Mouse (Mus musculus) limb, embryonic 12.5 days (tissue): ENCODE measurements at regions not wholly inside any gene's neighbourhood (a gene's known extent, or its start where the extent isn't known, plus 50 kb on each side); places are given as distances from the start of the nearest gene placed in this dataset.

Source experiments
- ATAC-seq: fragments of 200-750 bp; cut with Nextera tagmentation; 2 replicates; pipeline ENCODE4 v1.8.0; 2017; ENCODE audit warnings: low read depth, moderate TSS enrichment; ENCODE audit not compliant: insufficient number of reproducible peaks, insufficient read depth, low FRiP score, low TSS enrichment
- H3K27ac ChIP-seq: fragments of 300-500 bp; sonication (generic); 2 replicates; pipeline ENCODE4 v1.5.1; 2016; ENCODE audit warnings: mild to moderate bottlenecking, moderate library complexity
- H3K27me3 ChIP-seq: fragments of 300-500 bp; sonication (generic); 2 replicates; pipeline ENCODE4 v1.6.1; 2016; ENCODE audit warnings: mild to moderate bottlenecking, moderate library complexity
- H3K36me3 ChIP-seq: fragments of 300-500 bp; sonication (generic); 2 replicates; pipeline ENCODE4 v1.6.1; 2016; ENCODE audit warnings: mild to moderate bottlenecking, moderate library complexity
- H3K4me1 ChIP-seq: fragments of 300-500 bp; sonication (generic); replicated peaks from 2 replicates; pipeline ENCODE4 v1.6.1; 2016
- H3K4me2 ChIP-seq: fragments of 300-500 bp; sonication (generic); 2 replicates; pipeline ENCODE4 v1.6.1; 2016; ENCODE audit warnings: mild to moderate bottlenecking, moderate library complexity
- H3K4me3 ChIP-seq: fragments of 300-500 bp; sonication (generic); replicated peaks from 2 replicates; pipeline ENCODE4 v1.5.1; 2016; ENCODE audit warnings: mild to moderate bottlenecking
- H3K9ac ChIP-seq: fragments of 300-500 bp; sonication (generic); replicated peaks from 2 replicates; pipeline ENCODE4 v1.6.1; 2016; ENCODE audit warnings: mild to moderate bottlenecking, moderate library complexity
- H3K9me3 ChIP-seq: fragments of 300-500 bp; sonication (generic); 2 replicates; pipeline ENCODE4 v1.6.1; 2016; ENCODE audit warnings: mild to moderate bottlenecking, moderate library complexity
- WGBS: fragments of 180-500 bp; shearing (Covaris S2); methylation state at CpG from one replicate; pipeline ENCODE4 v1.1.7; 2016; 5-methylcytosine and 5-hydroxymethylcytosine counted together

- Histone ChIP-seq H3K9me3 (no peaks in the 10 kb centered on the region), H3K27me3 (peaks cover 23% of the 10 kb centered on the region), H3K4me1 (peaks cover 45% of the 10 kb centered on the region), H3K4me2 (no peak overlapping the region), H3K36me3 (no peaks in the 10 kb centered on the region), H3K4me3 (no peak overlapping the region), H3K9ac (no peak overlapping the region), H3K27ac (no peak overlapping the region)
- ATAC-seq, result no peak
- 83% methylated on average over 5 of the region's 5 CpGs for WGBS
Observed at GRCm38 (mm10) chr9:31686466-31686865, 222.2 kb upstream of the Tmem45b start.

- H3K27me3 ChIP-seq, result peaks cover 23% of the 10 kb centered on the region
- ATAC-seq, result no peak
- 63% methylated on average over 8 of the region's 8 CpGs for WGBS
- no peak overlapping the region for H3K9ac ChIP-seq
- H3K36me3 ChIP-seq, result no peaks in the 10 kb centered on the region
- H3K4me2 ChIP-seq, result no peak overlapping the region; the same call in 1 of the 2 replicates
- no peak overlapping the region for H3K4me3 ChIP-seq
- no peaks in the 10 kb centered on the region for H3K9me3 ChIP-seq
- H3K27ac ChIP-seq, result no peak overlapping the region
- peaks cover 51% of the 10 kb centered on the region for H3K4me1 ChIP-seq
Observed at GRCm38 (mm10) chr9:31684812-31685188, 220.5 kb upstream of the Tmem45b start.

- Histone ChIP-seq H3K9ac (no peak overlapping the region), H3K4me1 (peaks cover 52% of the 10 kb centered on the region), H3K9me3 (no peaks in the 10 kb centered on the region), H3K4me3 (no peak overlapping the region), H3K27ac (no peak overlapping the region), H3K27me3 (peaks cover 23% of the 10 kb centered on the region), H3K4me2 (no peak overlapping the region), H3K36me3 (no peaks in the 10 kb centered on the region)
- WGBS, result 49% methylated on average over 15 of the region's 18 CpGs
- ATAC-seq, result no peak
Observed at GRCm38 (mm10) chr9:31684099-31684811, 220.0 kb upstream of the Tmem45b start.

- H3K4me1 ChIP-seq, result peaks cover 45% of the 10 kb centered on the region
- H3K9ac ChIP-seq, result no peak overlapping the region; the same call in 1 of the 2 replicates
- H3K4me3 ChIP-seq, result no peak overlapping the region
- WGBS, result 7% methylated on average over 19 of the region's 19 CpGs
- H3K36me3 ChIP-seq, result no peaks in the 10 kb centered on the region
- H3K4me2 ChIP-seq, result no peak overlapping the region
- H3K27me3 ChIP-seq, result peaks cover 23% of the 10 kb centered on the region
- ATAC-seq, result no peak
- no peaks in the 10 kb centered on the region for H3K9me3 ChIP-seq
- H3K27ac ChIP-seq, result no peak overlapping the region
Observed at GRCm38 (mm10) chr9:31683302-31684081, 219.2 kb upstream of the Tmem45b start.

GRCm38 (mm10) chr9:31682893-31683292 is 218.6 kb upstream of the Tmem45b start:
- Histone ChIP-seq H3K9ac (no peak overlapping the region; the same call in 1 of the 2 replicates), H3K27ac (no peak overlapping the region), H3K4me1 (peaks cover 39% of the 10 kb centered on the region), H3K4me3 (no peak overlapping the region), H3K9me3 (no peaks in the 10 kb centered on the region), H3K27me3 (peaks cover 23% of the 10 kb centered on the region), H3K4me2 (no peak overlapping the region), H3K36me3 (no peaks in the 10 kb centered on the region)
- no peak for ATAC-seq
- WGBS, result 39% methylated on average over 6 of the region's 6 CpGs

GRCm38 (mm10) chr9:31677150-31677549 is 212.9 kb upstream of the Tmem45b start:
- Histone ChIP-seq H3K9me3 (no peaks in the 10 kb centered on the region), H3K27ac (no peak overlapping the region), H3K9ac (no peak overlapping the region), H3K36me3 (no peaks in the 10 kb centered on the region), H3K4me1 (peaks cover 8% of the 10 kb centered on the region; the same call in 1 of the 2 replicates), H3K4me2 (no peak overlapping the region), H3K4me3 (no peak overlapping the region), H3K27me3 (no peaks in the 10 kb centered on the region)
- no peak for ATAC-seq

- no peak for ATAC-seq
- H3K4me3 ChIP-seq, result no peak overlapping the region
- H3K36me3 ChIP-seq, result no peaks in the 10 kb centered on the region
Observed at GRCm38 (mm10) chr9:31659026-31659425, 194.8 kb upstream of the Tmem45b start.

GRCm38 (mm10) chr9:31657612-31658011 is 193.3 kb upstream of the Tmem45b start:
- 90% methylated on average over 4 of the region's 4 CpGs for WGBS
- Histone ChIP-seq H3K27ac (no peak overlapping the region), H3K4me1 (no peaks in the 10 kb centered on the region), H3K4me3 (no peak overlapping the region), H3K36me3 (no peaks in the 10 kb centered on the region), H3K9ac (no peak overlapping the region), H3K27me3 (no peaks in the 10 kb centered on the region), H3K9me3 (no peaks in the 10 kb centered on the region; the same call in 1 of the 2 replicates), H3K4me2 (no peak overlapping the region)
- no peak for ATAC-seq

More at GRCm38 (mm10) chr9:31659026-31659425, 194.8 kb upstream of the Tmem45b start:
- Histone ChIP-seq H3K27ac (no peak overlapping the region), H3K4me2 (no peak overlapping the region), H3K27me3 (no peaks in the 10 kb centered on the region), H3K9ac (no peak overlapping the region), H3K9me3 (no peaks in the 10 kb centered on the region; the same call in 1 of the 2 replicates), H3K4me1 (no peaks in the 10 kb centered on the region)
- WGBS, result 77% methylated on average over 2 of the region's 2 CpGs

- no peak overlapping the region for H3K9ac ChIP-seq
- no peaks in the 10 kb centered on the region for H3K27me3 ChIP-seq
- 83% methylated on average over 11 of the region's 11 CpGs for WGBS
- H3K9me3 ChIP-seq, result no peaks in the 10 kb centered on the region; the same call in 1 of the 2 replicates
- H3K4me3 ChIP-seq, result no peak overlapping the region
- no peak overlapping the region for H3K27ac ChIP-seq
- H3K36me3 ChIP-seq, result no peaks in the 10 kb centered on the region
- ATAC-seq, result no peak
- no peaks in the 10 kb centered on the region for H3K4me1 ChIP-seq
- H3K4me2 ChIP-seq, result no peak overlapping the region
Observed at GRCm38 (mm10) chr9:31656676-31657075, 192.4 kb upstream of the Tmem45b start.

- no peaks in the 10 kb centered on the region for H3K4me1 ChIP-seq
- H3K36me3 ChIP-seq, result no peaks in the 10 kb centered on the region
- ATAC-seq, result no peak
- H3K9ac ChIP-seq, result no peak overlapping the region
- no peaks in the 10 kb centered on the region for H3K27me3 ChIP-seq
- no peak overlapping the region for H3K4me3 ChIP-seq
- no peak overlapping the region for H3K27ac ChIP-seq
- 85% methylated on average over 6 of the region's 6 CpGs for WGBS
- no peaks in the 10 kb centered on the region; the same call in 1 of the 2 replicates for H3K9me3 ChIP-seq
- H3K4me2 ChIP-seq, result no peak overlapping the region
Observed at GRCm38 (mm10) chr9:31654747-31655146, 190.5 kb upstream of the Tmem45b start.

GRCm38 (mm10) chr9:31654213-31654612 is 190.0 kb upstream of the Tmem45b start:
- Histone ChIP-seq H3K36me3 (no peaks in the 10 kb centered on the region), H3K4me3 (no peak overlapping the region), H3K4me1 (no peaks in the 10 kb centered on the region), H3K9ac (no peak overlapping the region), H3K4me2 (no peak overlapping the region), H3K27ac (no peak overlapping the region), H3K27me3 (no peaks in the 10 kb centered on the region), H3K9me3 (no peaks in the 10 kb centered on the region)
- ATAC-seq, result no peak
- WGBS, result 80% methylated on average over 7 of the region's 7 CpGs
